Mouse (Mus musculus): ENCODE measurements around the gene Vav3. TPM values are rescaled to one million over a fixed set of nuclear protein-coding genes. Genes with fewer than 3 reads are reported as not detected.
A peak's percentile ranks its signal among the peaks of the same experiment; 100 is the strongest.

Gene Vav3
- total and polyA plus RNA-seq, 2 experiments from 2014 or later = 9.2 to 11.6 TPM

GRCm38 (mm10) chr3:109602753-109603152 lies 262.3 kb downstream of the Vav3 start:
- Histone ChIP-seq H3K9me3 (ENCODE audit: low read length) (no peaks in the 10 kb centered on the region), H3K9ac (replicated peaks; ENCODE audit: low read length, poor library complexity, severe bottlenecking) (no peak overlapping the region), H3K4me3 (ENCODE audit: low read depth, low read length) (no peak overlapping the region), H3K27me3 (ENCODE audit: insufficient read depth, low read length) (no peaks in the 10 kb centered on the region), H3K36me3 (ENCODE audit: insufficient read depth, low read length) (no peaks in the 10 kb centered on the region), H3K4me1 (ENCODE audit: insufficient read depth, low read length) (no peaks in the 10 kb centered on the region), H3K4me2 (ENCODE audit: low read depth, low read length, poor library complexity, severe bottlenecking) (no peak overlapping the region), H3K27ac (ENCODE audit: low read depth, low read length) (no peak overlapping the region)
- no peak for TF ChIP-seq CTCF (IDR thresholded peaks at IDR 0.05)
- DNase-seq (ENCODE audit: low spot score) (no peak), ATAC-seq (ENCODE audit: low FRiP score) (no peak)
- WGBS = 82% methylated on average over 1 of the region's 1 CpGs

GRCm38 (mm10) chr3:109606121-109606520 lies 265.7 kb downstream of the Vav3 start:
- no peak for ATAC-seq (ENCODE audit: low FRiP score)
- H3K27me3 ChIP-seq (ENCODE audit: insufficient read depth, low read length) = no peaks in the 10 kb centered on the region
- no peak overlapping the region for H3K27ac ChIP-seq (ENCODE audit: low read depth, low read length)
- no peak overlapping the region for H3K4me3 ChIP-seq (ENCODE audit: low read depth, low read length)
- DNase-seq (ENCODE audit: low spot score) = no peak
- 80% methylated on average over 2 of the region's 2 CpGs for WGBS
- H3K4me2 ChIP-seq (ENCODE audit: low read depth, low read length, poor library complexity, severe bottlenecking) = no peak overlapping the region
- no peaks in the 10 kb centered on the region for H3K4me1 ChIP-seq (ENCODE audit: insufficient read depth, low read length)
- no peak for TF ChIP-seq CTCF (IDR thresholded peaks at IDR 0.05)
- no peaks in the 10 kb centered on the region for H3K36me3 ChIP-seq (ENCODE audit: insufficient read depth, low read length)
- no peak overlapping the region for H3K9ac ChIP-seq (replicated peaks; ENCODE audit: low read length, poor library complexity, severe bottlenecking)
- no peaks in the 10 kb centered on the region for H3K9me3 ChIP-seq (ENCODE audit: low read length)

GRCm38 (mm10) chr3:109621721-109622120 lies 281.3 kb downstream of the Vav3 start:
- Histone ChIP-seq H3K27ac (ENCODE audit: low read depth, low read length) (no peak overlapping the region), H3K4me3 (ENCODE audit: low read depth, low read length) (no peak overlapping the region), H3K9me3 (ENCODE audit: low read length) (no peaks in the 10 kb centered on the region), H3K4me1 (ENCODE audit: insufficient read depth, low read length) (no peaks in the 10 kb centered on the region), H3K4me2 (ENCODE audit: low read depth, low read length, poor library complexity, severe bottlenecking) (no peak overlapping the region), H3K27me3 (ENCODE audit: insufficient read depth, low read length) (no peaks in the 10 kb centered on the region), H3K36me3 (ENCODE audit: insufficient read depth, low read length) (no peaks in the 10 kb centered on the region), H3K9ac (replicated peaks; ENCODE audit: low read length, poor library complexity, severe bottlenecking) (no peak overlapping the region)
- ATAC-seq (ENCODE audit: low FRiP score) = no peak
- DNase-seq (ENCODE audit: low spot score) = no peak
- TF ChIP-seq CTCF (IDR thresholded peaks at IDR 0.05) = no peak
- 82% methylated on average over 3 of the region's 3 CpGs for WGBS

GRCm38 (mm10) chr3:109622361-109622760 lies 281.9 kb downstream of the Vav3 start:
- Histone ChIP-seq H3K4me1 (ENCODE audit: insufficient read depth, low read length) (no peaks in the 10 kb centered on the region), H3K27ac (ENCODE audit: low read depth, low read length) (no peak overlapping the region), H3K27me3 (ENCODE audit: insufficient read depth, low read length) (no peaks in the 10 kb centered on the region), H3K4me2 (ENCODE audit: low read depth, low read length, poor library complexity, severe bottlenecking) (no peak overlapping the region), H3K9me3 (ENCODE audit: low read length) (no peaks in the 10 kb centered on the region), H3K36me3 (ENCODE audit: insufficient read depth, low read length) (no peaks in the 10 kb centered on the region), H3K9ac (replicated peaks; ENCODE audit: low read length, poor library complexity, severe bottlenecking) (no peak overlapping the region), H3K4me3 (ENCODE audit: low read depth, low read length) (no peak overlapping the region)
- WGBS = 47% methylated on average over 1 of the region's 1 CpGs
- DNase-seq (ENCODE audit: low spot score) (peak; percentile 50), ATAC-seq (ENCODE audit: low FRiP score) (no peak)
- TF ChIP-seq CTCF (IDR thresholded peaks at IDR 0.05) = no peak

GRCm38 (mm10) chr3:109622816-109623215 lies 282.4 kb downstream of the Vav3 start:
- DNase-seq (ENCODE audit: low spot score) = no peak
- Histone ChIP-seq H3K27me3 (ENCODE audit: insufficient read depth, low read length) (no peaks in the 10 kb centered on the region), H3K9ac (replicated peaks; ENCODE audit: low read length, poor library complexity, severe bottlenecking) (no peak overlapping the region), H3K4me3 (ENCODE audit: low read depth, low read length) (no peak overlapping the region), H3K4me1 (ENCODE audit: insufficient read depth, low read length) (no peaks in the 10 kb centered on the region), H3K9me3 (ENCODE audit: low read length) (no peaks in the 10 kb centered on the region), H3K36me3 (ENCODE audit: insufficient read depth, low read length) (no peaks in the 10 kb centered on the region), H3K4me2 (ENCODE audit: low read depth, low read length, poor library complexity, severe bottlenecking) (no peak overlapping the region), H3K27ac (ENCODE audit: low read depth, low read length) (no peak overlapping the region)
- WGBS = 89% methylated on average over 1 of the region's 1 CpGs
- ATAC-seq (ENCODE audit: low FRiP score) = no peak
- no peak for TF ChIP-seq CTCF (IDR thresholded peaks at IDR 0.05)

GRCm38 (mm10) chr3:109623770-109624169 lies 283.3 kb downstream of the Vav3 start:
- Histone ChIP-seq H3K27me3 (ENCODE audit: insufficient read depth, low read length) (no peaks in the 10 kb centered on the region), H3K27ac (ENCODE audit: low read depth, low read length) (no peak overlapping the region), H3K4me3 (ENCODE audit: low read depth, low read length) (no peak overlapping the region), H3K4me2 (ENCODE audit: low read depth, low read length, poor library complexity, severe bottlenecking) (no peak overlapping the region), H3K4me1 (ENCODE audit: insufficient read depth, low read length) (no peaks in the 10 kb centered on the region), H3K9me3 (ENCODE audit: low read length) (no peaks in the 10 kb centered on the region), H3K36me3 (ENCODE audit: insufficient read depth, low read length) (no peaks in the 10 kb centered on the region), H3K9ac (replicated peaks; ENCODE audit: low read length, poor library complexity, severe bottlenecking) (no peak overlapping the region)
- DNase-seq (ENCODE audit: low spot score) (no peak), ATAC-seq (ENCODE audit: low FRiP score) (no peak)
- 81% methylated on average over 2 of the region's 2 CpGs for WGBS
- no peak for TF ChIP-seq CTCF (IDR thresholded peaks at IDR 0.05)

Measured in midbrain, postnatal 0 days (tissue).